Mouse (Mus musculus): ENCODE measurements at regions not wholly inside any gene's neighbourhood (a gene's known extent, or its start where the extent isn't known, plus 50 kb on each side); places are given as distances from the start of the nearest gene placed in this dataset.

DNA sequence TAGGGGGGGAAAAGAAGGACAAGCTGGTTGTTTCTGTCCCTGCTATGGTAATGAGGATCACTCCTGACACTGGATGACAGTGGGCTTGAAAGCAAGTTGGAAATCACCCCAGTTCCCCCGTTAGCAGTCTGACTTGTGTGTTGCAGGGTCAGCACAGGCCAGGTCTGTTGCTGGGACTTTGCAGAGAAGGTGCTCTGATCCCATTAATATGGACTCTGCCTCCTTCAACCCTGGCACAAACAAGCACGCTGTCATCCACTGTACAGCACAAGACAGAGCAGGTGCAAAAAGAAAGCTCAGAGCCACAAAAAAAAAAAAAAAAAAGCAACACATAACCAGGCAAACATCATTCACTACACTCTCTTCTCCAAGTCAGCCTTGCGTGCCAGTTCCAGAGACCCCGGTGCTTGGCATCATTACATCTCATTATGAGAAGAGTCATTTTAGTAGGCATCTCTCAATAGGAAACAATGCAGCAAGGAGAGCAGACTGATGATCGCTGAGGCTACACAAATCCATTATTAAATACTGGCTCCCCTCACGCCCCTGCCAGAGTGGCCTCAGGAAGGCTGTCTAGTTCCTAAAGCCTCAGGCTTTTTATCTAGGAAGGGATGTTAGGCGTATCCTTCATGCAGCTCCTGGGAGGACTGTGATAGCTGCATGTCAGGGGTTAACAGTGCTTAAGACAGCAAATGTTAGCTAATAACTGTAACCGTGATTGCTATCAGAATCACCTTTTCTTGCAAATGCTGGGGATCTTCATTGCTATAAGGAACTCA is 403.5 kb upstream of the Cdh11 start:
- TF ChIP-seq MYOG (IDR thresholded peaks at IDR 0.05; ENCODE audit: control insufficient read depth in 1 of 3, insufficient read depth in 1 of 3, insufficient read length in 2 of 3, low read depth in 2 of 3), result no peak
- no peak for TF ChIP-seq SRF (IDR thresholded peaks at IDR 0.05; ENCODE audit: control insufficient read depth, insufficient read length, low read depth)
- no peak for TF ChIP-seq MAX (IDR thresholded peaks at IDR 0.05; ENCODE audit: low read depth)
- no peak for TF ChIP-seq USF1 (IDR thresholded peaks at IDR 0.05; ENCODE audit: low read depth)
- TF ChIP-seq E2F4 (IDR thresholded peaks at IDR 0.05; ENCODE audit: insufficient read depth), result no peak
- TF ChIP-seq TCF12 (IDR thresholded peaks at IDR 0.05; ENCODE audit: insufficient read depth, poor library complexity, severe bottlenecking), result no peak
- TF ChIP-seq POLR2A (IDR thresholded peaks at IDR 0.05; ENCODE audit: insufficient read length, low read depth), result no peak
- no peak for TF ChIP-seq REST (IDR thresholded peaks at IDR 0.05; ENCODE audit: insufficient read depth, insufficient read length)
- no peak for TF ChIP-seq MYOD1 (IDR thresholded peaks at IDR 0.05; ENCODE audit: control insufficient read depth in 1 of 3, insufficient read length in 2 of 3, low read depth in 2 of 3)
- TF ChIP-seq POLR2AphosphoS2 (IDR thresholded peaks at IDR 0.05; ENCODE audit: insufficient read length, low read depth), result no peak
- no peak for TF ChIP-seq TCF3 (IDR thresholded peaks at IDR 0.05; ENCODE audit: insufficient read length, low read depth)
- no peak for TF ChIP-seq CEBPB (IDR thresholded peaks at IDR 0.05; ENCODE audit: insufficient read depth, poor library complexity, severe bottlenecking)
- H3K27me3 ChIP-seq (ENCODE audit: control insufficient read depth, insufficient read depth, insufficient read length), result no peaks in the 10 kb centered on the region
- no peak overlapping the region for H3K4me2 ChIP-seq (ENCODE audit: low read depth)
- H3ac ChIP-seq (ENCODE audit: control insufficient read depth, insufficient read length), result no peak overlapping the region
- H3K79me2 ChIP-seq (ENCODE audit: control insufficient read depth, insufficient read depth), result no peaks in the 10 kb centered on the region
- no peaks in the 10 kb centered on the region for H3K36me3 ChIP-seq (ENCODE audit: control insufficient read depth, insufficient read depth)
- H3K4me3 ChIP-seq, result no peak overlapping the region

DNA sequence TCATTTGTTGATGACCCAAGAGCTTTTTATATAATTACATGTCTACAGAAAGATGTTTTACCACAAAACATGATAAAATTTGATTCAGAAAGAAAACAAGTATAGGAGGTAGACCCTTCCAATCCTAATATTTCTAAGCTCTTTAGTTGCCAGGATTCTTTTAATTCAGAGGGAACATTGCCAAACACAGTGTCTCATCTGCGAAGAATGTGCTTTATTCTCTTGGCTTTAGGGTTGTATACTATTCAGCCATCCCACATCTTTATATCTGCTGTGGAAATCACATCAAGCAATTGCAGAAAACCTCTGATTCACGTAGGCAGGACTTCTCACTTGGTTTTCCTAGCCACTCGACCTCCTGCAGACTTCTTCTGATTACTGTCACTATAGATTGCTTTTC is 412.8 kb upstream of the Cdh11 start:
- Histone ChIP-seq H3K79me2 (ENCODE audit: control insufficient read depth, insufficient read depth) (no peaks in the 10 kb centered on the region), H3K27me3 (ENCODE audit: control insufficient read depth, insufficient read depth, insufficient read length) (no peaks in the 10 kb centered on the region), H3K36me3 (ENCODE audit: control insufficient read depth, insufficient read depth) (no peaks in the 10 kb centered on the region), H3ac (ENCODE audit: control insufficient read depth, insufficient read length) (no peak overlapping the region), H3K4me3 (no peak overlapping the region), H3K4me2 (ENCODE audit: low read depth) (peak overlapping the region; percentile 68)
- TF ChIP-seq MYOG (IDR thresholded peaks at IDR 0.05; ENCODE audit: control insufficient read depth in 1 of 3, insufficient read depth in 1 of 3, insufficient read length in 2 of 3, low read depth in 2 of 3) (no peak), TCF3 (IDR thresholded peaks at IDR 0.05; ENCODE audit: insufficient read length, low read depth) (no peak), CEBPB (IDR thresholded peaks at IDR 0.05; ENCODE audit: insufficient read depth, poor library complexity, severe bottlenecking) (no peak), POLR2A (IDR thresholded peaks at IDR 0.05; ENCODE audit: insufficient read length, low read depth) (no peak), MAX (IDR thresholded peaks at IDR 0.05; ENCODE audit: low read depth) (no peak), USF1 (IDR thresholded peaks at IDR 0.05; ENCODE audit: low read depth) (no peak), TCF12 (IDR thresholded peaks at IDR 0.05; ENCODE audit: insufficient read depth, poor library complexity, severe bottlenecking) (no peak), REST (IDR thresholded peaks at IDR 0.05; ENCODE audit: insufficient read depth, insufficient read length) (no peak), MYOD1 (IDR thresholded peaks at IDR 0.05; ENCODE audit: control insufficient read depth in 1 of 3, insufficient read length in 2 of 3, low read depth in 2 of 3) (no peak), POLR2AphosphoS2 (IDR thresholded peaks at IDR 0.05; ENCODE audit: insufficient read length, low read depth) (no peak), SRF (IDR thresholded peaks at IDR 0.05; ENCODE audit: control insufficient read depth, insufficient read length, low read depth) (no peak), E2F4 (IDR thresholded peaks at IDR 0.05; ENCODE audit: insufficient read depth) (no peak)

- no peak overlapping the region for H3K4me3 ChIP-seq
- peak overlapping the region; percentile 68 for H3K4me2 ChIP-seq (ENCODE audit: low read depth)
- H3K79me2 ChIP-seq (ENCODE audit: control insufficient read depth, insufficient read depth), result no peaks in the 10 kb centered on the region
- TF ChIP-seq CEBPB (IDR thresholded peaks at IDR 0.05; ENCODE audit: insufficient read depth, poor library complexity, severe bottlenecking) (no peak), USF1 (IDR thresholded peaks at IDR 0.05; ENCODE audit: low read depth) (no peak)
- H3K27me3 ChIP-seq (ENCODE audit: control insufficient read depth, insufficient read depth, insufficient read length), result no peaks in the 10 kb centered on the region
- no peak overlapping the region for H3ac ChIP-seq (ENCODE audit: control insufficient read depth, insufficient read length)
- H3K36me3 ChIP-seq (ENCODE audit: control insufficient read depth, insufficient read depth), result no peaks in the 10 kb centered on the region
Observed at GRCm38 (mm10) chr8:103199696-103200615, 414.5 kb upstream of the Cdh11 start.

GRCm38 (mm10) chr8:103203710-103204109 is 418.3 kb upstream of the Cdh11 start:
- Histone ChIP-seq H3K4me3 (no peak overlapping the region), H3ac (ENCODE audit: control insufficient read depth, insufficient read length) (no peak overlapping the region), H3K36me3 (ENCODE audit: control insufficient read depth, insufficient read depth) (no peaks in the 10 kb centered on the region), H3K4me2 (ENCODE audit: low read depth) (no peak overlapping the region), H3K27me3 (ENCODE audit: control insufficient read depth, insufficient read depth, insufficient read length) (no peaks in the 10 kb centered on the region), H3K79me2 (ENCODE audit: control insufficient read depth, insufficient read depth) (no peaks in the 10 kb centered on the region)
- TF ChIP-seq MYOG (IDR thresholded peaks at IDR 0.05; ENCODE audit: control insufficient read depth in 1 of 3, insufficient read depth in 1 of 3, insufficient read length in 2 of 3, low read depth in 2 of 3), result no peak
- no peak for TF ChIP-seq SRF (IDR thresholded peaks at IDR 0.05; ENCODE audit: control insufficient read depth, insufficient read length, low read depth)
- no peak for TF ChIP-seq USF1 (IDR thresholded peaks at IDR 0.05; ENCODE audit: low read depth)
- TF ChIP-seq MAX (IDR thresholded peaks at IDR 0.05; ENCODE audit: low read depth), result no peak

Data from myocyte (in vitro differentiated cells).